Mouse (Mus musculus) embryonic facial prominence, embryonic 12.5 days (tissue): ENCODE measurements around the gene Myo1e. TPM values are rescaled to one million over a fixed set of nuclear protein-coding genes. Genes with fewer than 3 reads are reported as not detected.

ENCODE experiments used
- ATAC-seq: fragments of 200-750 bp; cut with Nextera tagmentation; 2 replicates; pipeline ENCODE4 v1.8.0; 2017; ENCODE audit not compliant: insufficient number of reproducible peaks, insufficient read depth, low FRiP score, low TSS enrichment
- H3K27ac ChIP-seq: fragments of 300-500 bp; sonication (generic); 2 replicates; pipeline ENCODE4 v1.5.1; 2016; ENCODE audit warnings: mild to moderate bottlenecking
- H3K27me3 ChIP-seq: fragments of 300-500 bp; sonication (generic); 2 replicates; pipeline ENCODE4 v1.6.1; 2016; ENCODE audit warnings: mild to moderate bottlenecking, moderate library complexity
- H3K36me3 ChIP-seq: fragments of 300-500 bp; sonication (generic); 2 replicates; pipeline ENCODE4 v1.6.1; 2016; ENCODE audit warnings: mild to moderate bottlenecking
- H3K4me1 ChIP-seq: fragments of 300-500 bp; sonication (generic); 2 replicates; pipeline ENCODE4 v1.6.1; 2016
- H3K4me2 ChIP-seq: fragments of 300-500 bp; sonication (generic); replicated peaks from 2 replicates; pipeline ENCODE4 v1.6.1; 2016; ENCODE audit warnings: mild to moderate bottlenecking, moderate library complexity
- H3K4me3 ChIP-seq: fragments of 300-500 bp; sonication (generic); 2 replicates; pipeline ENCODE4 v1.5.1; 2016; ENCODE audit warnings: mild to moderate bottlenecking
- H3K9ac ChIP-seq: fragments of 300-500 bp; sonication (generic); 2 replicates; pipeline ENCODE4 v1.6.1; 2016; ENCODE audit warnings: mild to moderate bottlenecking, moderate library complexity
- H3K9me3 ChIP-seq: fragments of 300-500 bp; sonication (generic); 2 replicates; pipeline ENCODE4 v1.6.1; 2016; ENCODE audit warnings: mild to moderate bottlenecking, moderate library complexity
- WGBS: fragments of 180-500 bp; shearing (Covaris S2); methylation state at CpG from one replicate; pipeline ENCODE4 v1.1.7; 2016; 5-methylcytosine and 5-hydroxymethylcytosine counted together
- polyA plus RNA-seq: library from polyadenylated mRNA; unstranded; fragments of >200 nt; fragmentation: Nextera tagmentation; extraction: Ambion mirVana; gene quantifications from 2 replicates; pipeline ENCODE4 v1.2.1, GENCODE M21; 2016

Myo1e gene
- polyA plus RNA-seq, 1 experiment from 2014 or later, result 21.0 TPM

DNA sequence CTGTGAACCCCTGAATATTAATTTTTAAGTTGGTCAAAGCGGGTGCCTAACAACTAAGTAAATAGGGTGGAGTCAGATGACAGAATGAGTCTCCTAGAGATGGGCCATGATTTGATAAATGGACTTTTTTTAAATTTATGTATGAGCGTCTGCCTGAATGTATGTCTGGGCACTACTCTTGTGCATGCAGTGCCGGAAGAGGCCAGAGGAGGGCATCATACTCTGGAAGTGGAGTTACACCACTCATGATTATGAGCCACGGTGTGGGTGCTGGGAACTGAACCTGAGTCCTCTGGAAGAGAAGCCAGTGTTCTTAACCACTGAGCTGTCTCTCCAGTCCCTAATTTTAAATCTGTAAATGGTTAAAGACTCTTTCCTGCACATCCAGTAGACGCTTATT lies 93.6 kb downstream of the Myo1e start:
- no peaks in the 10 kb centered on the region for H3K9me3 ChIP-seq
- no peak overlapping the region for H3K27ac ChIP-seq
- H3K4me1 ChIP-seq, result no peaks in the 10 kb centered on the region
- H3K36me3 ChIP-seq, result peaks cover 12% of the 10 kb centered on the region; the same call in 1 of the 2 replicates
- no peak overlapping the region for H3K4me2 ChIP-seq
- no peak for ATAC-seq
- WGBS, result 91% methylated on average over 5 of the region's 5 CpGs
- H3K27me3 ChIP-seq, result no peaks in the 10 kb centered on the region
- H3K4me3 ChIP-seq, result no peak overlapping the region
- no peak overlapping the region for H3K9ac ChIP-seq

DNA sequence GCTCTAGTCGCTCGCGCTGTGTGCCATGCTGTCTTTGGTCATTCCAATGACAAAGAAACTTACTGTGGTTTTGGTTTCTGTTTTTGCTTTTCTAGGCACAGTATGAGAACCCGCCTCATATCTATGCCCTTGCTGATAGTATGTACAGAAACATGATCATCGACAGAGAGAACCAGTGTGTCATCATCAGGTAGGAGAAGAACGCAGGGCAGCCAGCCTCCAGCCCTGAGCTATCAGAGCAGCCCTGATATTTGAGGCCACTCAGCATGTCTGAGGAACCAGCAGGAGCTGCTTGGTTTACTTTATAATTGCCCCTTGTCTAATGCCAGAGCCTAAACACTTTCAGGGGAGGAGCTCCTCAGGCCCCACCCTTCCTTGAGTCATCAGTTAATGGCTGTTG lies 94.4 kb downstream of the Myo1e start:
- H3K4me1 ChIP-seq, result no peaks in the 10 kb centered on the region
- H3K4me2 ChIP-seq, result no peak overlapping the region
- no peak for ATAC-seq
- H3K4me3 ChIP-seq, result no peak overlapping the region
- H3K27ac ChIP-seq, result no peak overlapping the region
- H3K9me3 ChIP-seq, result no peaks in the 10 kb centered on the region
- H3K9ac ChIP-seq, result no peak overlapping the region
- 90% methylated on average over 6 of the region's 6 CpGs for WGBS
- peaks cover 12% of the 10 kb centered on the region; the same call in 1 of the 2 replicates for H3K36me3 ChIP-seq
- no peaks in the 10 kb centered on the region for H3K27me3 ChIP-seq

GRCm38 (mm10) chr9:70304901-70305300 lies 97.8 kb downstream of the Myo1e start:
- Histone ChIP-seq H3K9ac (no peak overlapping the region), H3K4me1 (no peaks in the 10 kb centered on the region), H3K27ac (no peak overlapping the region), H3K36me3 (peaks cover 12% of the 10 kb centered on the region; the same call in 1 of the 2 replicates), H3K4me2 (no peak overlapping the region), H3K27me3 (no peaks in the 10 kb centered on the region), H3K9me3 (no peaks in the 10 kb centered on the region), H3K4me3 (no peak overlapping the region)
- ATAC-seq, result no peak
- WGBS, result 96% methylated on average over 8 of the region's 8 CpGs

DNA sequence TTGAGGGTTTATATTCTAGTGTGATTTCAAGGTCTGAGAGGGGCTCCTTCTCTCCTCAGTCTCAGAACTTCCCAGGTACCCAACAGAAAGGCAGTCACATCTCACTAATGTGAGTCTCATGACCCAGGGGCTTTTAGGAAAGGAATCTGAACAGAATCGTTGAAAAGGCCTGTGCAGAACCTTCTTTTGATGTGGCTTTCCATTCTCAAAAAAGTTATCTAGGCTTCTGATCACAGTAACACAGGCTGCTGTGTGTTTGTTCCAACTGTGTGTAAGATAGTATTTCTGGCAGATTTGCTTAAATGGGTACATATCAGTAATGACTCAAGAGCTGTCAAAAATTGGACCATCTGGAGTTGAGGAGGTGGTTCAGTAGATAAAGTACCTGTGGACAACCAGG lies 102.9 kb downstream of the Myo1e start:
- Histone ChIP-seq H3K36me3 (no peaks in the 10 kb centered on the region), H3K27me3 (no peaks in the 10 kb centered on the region), H3K4me2 (no peak overlapping the region), H3K4me1 (no peaks in the 10 kb centered on the region), H3K9me3 (no peaks in the 10 kb centered on the region), H3K27ac (no peak overlapping the region), H3K4me3 (no peak overlapping the region), H3K9ac (no peak overlapping the region)
- WGBS, result 57% methylated on average over 1 of the region's 1 CpGs
- ATAC-seq, result no peak

DNA sequence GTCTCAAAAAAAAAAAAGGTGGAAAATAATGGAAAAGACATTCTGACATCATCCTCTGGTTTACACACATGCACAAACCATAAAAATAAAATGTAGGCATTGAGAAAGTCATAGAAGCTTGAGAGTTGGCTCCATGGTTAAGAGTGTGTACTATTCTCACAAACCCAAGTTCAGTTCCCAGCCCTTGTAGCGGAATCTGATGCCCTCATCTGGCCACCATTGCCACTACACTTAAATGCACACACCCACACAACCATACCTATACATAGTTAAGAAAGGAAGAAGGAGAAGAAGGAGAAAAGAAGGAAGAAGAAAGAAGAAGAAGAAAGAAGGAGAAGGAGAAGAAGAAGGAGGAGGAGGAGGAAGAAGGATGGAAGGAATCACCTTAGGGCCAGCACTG lies 106.9 kb downstream of the Myo1e start:
- H3K9me3 ChIP-seq, result no peaks in the 10 kb centered on the region
- no peak overlapping the region for H3K4me3 ChIP-seq
- no peak for ATAC-seq
- no peaks in the 10 kb centered on the region for H3K36me3 ChIP-seq
- H3K9ac ChIP-seq, result no peak overlapping the region
- WGBS, result 92% methylated on average over 1 of the region's 1 CpGs
- H3K4me2 ChIP-seq, result no peak overlapping the region
- no peaks in the 10 kb centered on the region for H3K27me3 ChIP-seq
- no peak overlapping the region for H3K27ac ChIP-seq
- no peaks in the 10 kb centered on the region for H3K4me1 ChIP-seq

DNA sequence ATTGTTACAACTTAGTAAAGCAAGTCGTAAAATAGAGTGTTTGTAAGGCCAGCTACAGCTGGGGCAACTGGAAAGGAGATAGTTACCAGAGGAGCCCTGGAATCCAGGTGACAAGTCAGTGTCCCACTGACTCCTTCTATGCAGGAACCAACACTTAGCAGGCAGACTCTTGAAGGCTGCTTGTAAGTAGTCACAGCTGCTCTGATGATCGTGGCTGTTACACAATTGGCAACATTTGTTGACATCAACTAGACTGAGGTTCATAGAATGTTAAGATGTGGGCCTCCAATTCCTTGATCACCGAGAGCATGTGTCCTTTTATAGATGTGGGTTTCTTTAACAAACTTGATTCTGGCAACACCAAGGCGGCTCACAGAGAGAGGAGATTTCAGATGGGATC lies 108.0 kb downstream of the Myo1e start:
- WGBS, result 70% methylated on average over 4 of the region's 4 CpGs
- no peak for ATAC-seq

GRCm38 (mm10) chr9:70318601-70319000 lies 111.5 kb downstream of the Myo1e start:
- H3K36me3 ChIP-seq, result 0 out of 2 replicates have a peak, but pooled peaks cover 3% of the 10 kb centered on the region
- H3K27ac ChIP-seq, result no peak overlapping the region
- WGBS, result 54% methylated on average over 3 of the region's 3 CpGs
- H3K9me3 ChIP-seq, result no peaks in the 10 kb centered on the region
- no peaks in the 10 kb centered on the region for H3K4me1 ChIP-seq
- no peak overlapping the region for H3K4me2 ChIP-seq
- no peaks in the 10 kb centered on the region for H3K27me3 ChIP-seq
- no peak overlapping the region for H3K9ac ChIP-seq
- no peak overlapping the region for H3K4me3 ChIP-seq
- no peak for ATAC-seq

More for the DNA sequence above, 108.0 kb downstream of the Myo1e start:
- no peaks in the 10 kb centered on the region for H3K4me1 ChIP-seq
- no peak overlapping the region for H3K27ac ChIP-seq
- H3K4me3 ChIP-seq, result no peak overlapping the region
- no peak overlapping the region for H3K9ac ChIP-seq
- H3K36me3 ChIP-seq, result no peaks in the 10 kb centered on the region
- H3K27me3 ChIP-seq, result no peaks in the 10 kb centered on the region
- H3K4me2 ChIP-seq, result no peak overlapping the region
- H3K9me3 ChIP-seq, result no peaks in the 10 kb centered on the region

- Histone ChIP-seq H3K9ac (no peak overlapping the region), H3K4me2 (no peak overlapping the region)
Observed at GRCm38 (mm10) chr9:70324336-70324735, 117.2 kb downstream of the Myo1e start.

GRCm38 (mm10) chr9:70325880-70326595 lies 118.9 kb downstream of the Myo1e start:
- Histone ChIP-seq H3K27ac (no peak overlapping the region), H3K4me3 (no peak overlapping the region), H3K9ac (no peak overlapping the region), H3K36me3 (peaks cover 17% of the 10 kb centered on the region), H3K9me3 (no peaks in the 10 kb centered on the region), H3K27me3 (no peaks in the 10 kb centered on the region), H3K4me1 (no peaks in the 10 kb centered on the region), H3K4me2 (no peak overlapping the region)
- 51% methylated on average over 8 of the region's 8 CpGs for whole genome bisulfite sequencing
- no peak for ATAC-seq

More at GRCm38 (mm10) chr9:70324336-70324735, 117.2 kb downstream of the Myo1e start:
- no peak for ATAC-seq
- no peak overlapping the region for H3K27ac ChIP-seq
- no peaks in the 10 kb centered on the region for H3K27me3 ChIP-seq
- no peaks in the 10 kb centered on the region for H3K4me1 ChIP-seq
- 86% methylated on average over 4 of the region's 4 CpGs for WGBS
- peaks cover 17% of the 10 kb centered on the region for H3K36me3 ChIP-seq
- H3K9me3 ChIP-seq, result no peaks in the 10 kb centered on the region
- H3K4me3 ChIP-seq, result no peak overlapping the region

GRCm38 (mm10) chr9:70328193-70328841 lies 121.2 kb downstream of the Myo1e start:
- no peak overlapping the region for H3K4me2 ChIP-seq
- no peak overlapping the region for H3K9ac ChIP-seq
- no peak overlapping the region for H3K27ac ChIP-seq
- no peak overlapping the region for H3K4me3 ChIP-seq
- H3K4me1 ChIP-seq, result no peaks in the 10 kb centered on the region
- H3K36me3 ChIP-seq, result peaks cover 14% of the 10 kb centered on the region
- WGBS, result 83% methylated on average over 5 of the region's 5 CpGs
- ATAC-seq, result no peak
- H3K27me3 ChIP-seq, result no peaks in the 10 kb centered on the region
- no peaks in the 10 kb centered on the region for H3K9me3 ChIP-seq

GRCm38 (mm10) chr9:70331727-70332335 lies 124.7 kb downstream of the Myo1e start:
- no peak for ATAC-seq

GRCm38 (mm10) chr9:70338391-70338790 lies 131.2 kb downstream of the Myo1e start:
- Histone ChIP-seq H3K9ac (no peak overlapping the region), H3K4me2 (no peak overlapping the region), H3K4me1 (no peaks in the 10 kb centered on the region), H3K27me3 (no peaks in the 10 kb centered on the region), H3K4me3 (no peak overlapping the region), H3K27ac (no peak overlapping the region), H3K36me3 (peaks cover 56% of the 10 kb centered on the region), H3K9me3 (no peaks in the 10 kb centered on the region)
- WGBS, result 76% methylated on average over 7 of the region's 7 CpGs
- ATAC-seq, result no peak

More at GRCm38 (mm10) chr9:70331727-70332335, 124.7 kb downstream of the Myo1e start:
- no peak overlapping the region for H3K4me3 ChIP-seq
- H3K4me2 ChIP-seq, result no peak overlapping the region
- H3K27me3 ChIP-seq, result no peaks in the 10 kb centered on the region
- 87% methylated on average over 11 of the region's 11 CpGs for WGBS
- no peak overlapping the region for H3K27ac ChIP-seq
- no peaks in the 10 kb centered on the region for H3K9me3 ChIP-seq
- no peaks in the 10 kb centered on the region for H3K4me1 ChIP-seq
- no peak overlapping the region for H3K9ac ChIP-seq
- peaks cover 28% of the 10 kb centered on the region for H3K36me3 ChIP-seq
